Mouse (Mus musculus): Measurements from ENCODE around the gene Gm5936. TPM values are rescaled to one million over a fixed set of nuclear protein-coding genes. Genes with fewer than 3 reads are reported as not detected.
"Not testable (repeated sequence)": the region's sequence is repeated elsewhere in the genome, so short reads cannot be mapped to it uniquely, and the experiment has no call there.

Gene Gm5936
- polyA plus RNA-seq (2015; fragmentation: Nextera tagmentation; extraction: Ambion mirVana): not detected in 2 replicates

DNA sequence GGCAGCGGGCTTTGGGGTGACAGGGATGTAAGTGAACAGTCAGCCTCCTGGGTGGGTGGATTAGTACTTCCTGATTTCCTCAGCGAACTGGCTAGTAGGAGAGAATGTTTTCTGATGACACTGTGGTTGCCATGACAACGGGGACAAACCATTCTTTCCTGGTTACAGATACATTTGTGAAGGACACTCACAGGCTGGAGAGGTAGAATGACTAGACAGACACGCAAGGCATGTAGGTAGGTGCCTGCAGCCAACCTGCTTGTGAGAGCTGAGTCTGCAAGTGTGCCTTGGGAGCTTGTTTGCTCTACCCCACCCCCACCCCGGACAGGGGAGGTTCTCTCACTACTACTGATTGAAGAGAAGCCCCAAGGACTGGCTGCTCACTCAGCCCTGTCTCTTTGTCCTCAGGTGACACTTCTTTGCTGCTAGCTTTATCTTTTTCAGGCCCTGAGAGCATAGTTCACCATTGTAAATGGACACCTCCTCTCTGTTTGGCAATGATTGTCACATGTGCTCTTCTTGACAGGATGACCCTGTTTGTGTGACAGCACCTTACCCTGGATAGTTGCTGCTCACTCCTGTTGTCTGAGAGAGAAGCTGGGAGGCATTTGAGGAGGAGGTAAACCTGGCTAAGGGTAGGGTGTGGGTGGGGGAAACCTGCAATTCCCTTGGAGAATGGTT lies at the start of gene Gm5936:
TSS of gene Gm5936 (plus strand) at position 355 of the 681 bp plus-strand sequence.
- H3K4me2 ChIP-seq; H3K27ac ChIP-seq; H3K9ac ChIP-seq; H3K9me3 ChIP-seq; H3K4me3 ChIP-seq; H3K4me1 ChIP-seq (replicated peaks); H3K36me3 ChIP-seq; H3K27me3 ChIP-seq: not testable (repeated sequence)
- WGBS: 42% methylated on average over 4 of the region's 5 CpGs
- peak; percentile 63; the same call in 1 of the 2 replicates for ATAC-seq (ENCODE audit: low FRiP score)

DNA sequence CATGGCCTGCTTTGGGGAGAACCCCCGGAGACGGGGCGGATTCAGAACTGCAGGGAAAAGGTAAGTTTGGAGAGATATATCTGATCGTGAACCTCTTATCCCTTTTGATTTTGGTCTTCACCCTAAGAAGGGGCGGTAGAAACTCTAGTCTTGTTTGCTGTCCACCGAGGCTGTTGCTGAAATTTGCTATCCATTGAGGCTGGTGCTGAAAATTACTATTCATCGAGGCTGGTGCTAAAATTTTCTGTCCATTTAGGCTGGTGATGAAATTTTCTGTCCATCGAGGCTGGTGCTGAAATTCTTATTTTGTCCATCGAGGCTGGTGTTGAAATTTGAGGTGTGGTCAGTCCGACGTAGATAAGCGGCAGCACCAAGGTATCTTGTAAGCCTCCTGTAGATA lies 19.1 kb downstream of the Gm5936 start:
- not testable (repeated sequence) for H3K4me2 ChIP-seq; ATAC-seq (ENCODE audit: low FRiP score); H3K27me3 ChIP-seq; H3K9me3 ChIP-seq; H3K4me1 ChIP-seq (replicated peaks); H3K36me3 ChIP-seq; H3K4me3 ChIP-seq; H3K27ac ChIP-seq; H3K9ac ChIP-seq
- WGBS: 89% methylated on average over 12 of the region's 12 CpGs

DNA sequence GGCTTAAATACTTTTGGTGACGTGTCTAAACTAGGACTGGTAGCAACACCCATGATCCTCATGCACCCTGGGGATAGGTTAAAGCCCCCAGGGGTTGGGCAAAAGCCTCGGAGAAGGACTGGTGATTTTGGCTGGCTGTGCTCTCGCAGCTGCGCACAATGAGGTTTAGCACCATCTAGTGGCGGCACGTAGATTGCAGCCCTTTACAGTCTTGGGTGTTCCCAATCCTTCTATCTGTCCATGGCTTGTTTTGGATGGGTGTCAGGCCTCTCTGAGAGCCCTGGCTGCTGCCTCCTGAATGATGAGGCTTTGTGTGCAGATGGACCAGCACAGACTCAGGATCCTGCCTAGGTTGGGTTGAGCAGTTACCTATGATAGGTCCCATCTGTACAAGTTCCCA lies 43.1 kb downstream of the Gm5936 start:
- ATAC-seq (ENCODE audit: low FRiP score); H3K27me3 ChIP-seq; H3K4me3 ChIP-seq; H3K27ac ChIP-seq; H3K36me3 ChIP-seq; H3K9me3 ChIP-seq; H3K9ac ChIP-seq; H3K4me1 ChIP-seq (replicated peaks); H3K4me2 ChIP-seq: not testable (repeated sequence)
- WGBS: 71% methylated on average over 4 of the region's 6 CpGs

Other genes with a start within 250 kb of the Gm5936 start
- not detected in 2 replicates for gene Olfr1325, start 244.5 kb upstream of the Gm5936 start, polyA plus RNA-seq (2015; fragmentation: Nextera tagmentation; extraction: Ambion mirVana)
- 0.18 and 0.21 TPM in 2 replicates for gene Gm5640, start 191.6 kb upstream of the Gm5936 start, polyA plus RNA-seq (2015; fragmentation: Nextera tagmentation; extraction: Ambion mirVana)
- gene Gm6890, start 96.3 kb upstream of the Gm5936 start, polyA plus RNA-seq (2015; fragmentation: Nextera tagmentation; extraction: Ambion mirVana): not detected in 2 replicates
- 2.5 and 2.6 TPM in 2 replicates for gene Gab3, start 248.3 kb downstream of the Gm5936 start, polyA plus RNA-seq (2015; fragmentation: Nextera tagmentation; extraction: Ambion mirVana)

Data from hindbrain, embryonic 13.5 days (tissue).